Mouse (Mus musculus) left cerebral cortex, adult 18-20 months (tissue): ENCODE measurements around the gene Grin1. TPM values are rescaled to one million over a fixed set of nuclear protein-coding genes. Genes with fewer than 3 reads are reported as not detected.

Source experiments
- DNase-seq, 2 experiments: peaks; one replicate each; pipeline ENCODE4 v3.0.0; 2021 to 2022; ENCODE audit warnings: low spot score in 2 of 2, mixed read lengths in 1 of 2
- total RNA-seq, 2 experiments: library from RNA; stranded (reverse); gene quantifications; 2 replicates each; pipeline ENCODE4 v1.2.3; 2021

Grin1 gene
- total RNA-seq, 2 experiments from 2014 or later = 393 to 402 TPM

GRCm38 (mm10) chr2:25318119-25318966 lies 644 bp downstream of the Grin1 start:
- peak; percentile 51 to 70 for DNase-seq

- DNase-seq = no peak
These were observed 7.5 kb downstream of the Grin1 start for GRCm38 (mm10) chr2:25311491-25311891.

- DNase-seq = no peak
These were observed 8.0 kb downstream of the Grin1 start for GRCm38 (mm10) chr2:25310969-25311368.

- DNase-seq = no peak
These were observed 8.8 kb downstream of the Grin1 start for GRCm38 (mm10) chr2:25310180-25310579.

- DNase-seq = no peak
These were observed 13.2 kb downstream of the Grin1 start for GRCm38 (mm10) chr2:25305587-25306359.

GRCm38 (mm10) chr2:25304657-25305541 lies 14.1 kb downstream of the Grin1 start:
- DNase-seq = peak in 1 of 2 experiments; percentile 48

GRCm38 (mm10) chr2:25303931-25304656 lies 14.9 kb downstream of the Grin1 start:
- DNase-seq = no peak

- no peak for DNase-seq
These were observed 15.5 kb downstream of the Grin1 start for GRCm38 (mm10) chr2:25303452-25303851.

- DNase-seq = no peak
These were observed 20.9 kb downstream of the Grin1 start for GRCm38 (mm10) chr2:25298046-25298445.

GRCm38 (mm10) chr2:25297093-25297492 lies 21.9 kb downstream of the Grin1 start:
- no peak for DNase-seq

GRCm38 (mm10) chr2:25293706-25294105 lies 25.3 kb downstream of the Grin1 start:
- no peak for DNase-seq

GRCm38 (mm10) chr2:25292856-25293255 lies 26.1 kb downstream of the Grin1 start:
- DNase-seq = peak; percentile 69 to 79

GRCm38 (mm10) chr2:25292054-25292544 lies 26.9 kb downstream of the Grin1 start:
- DNase-seq = peak; percentile 43 to 67

GRCm38 (mm10) chr2:25291184-25292053 lies 27.6 kb downstream of the Grin1 start:
- no peak for DNase-seq

- no peak for DNase-seq
These were observed 28.2 kb downstream of the Grin1 start for GRCm38 (mm10) chr2:25290816-25291130.

GRCm38 (mm10) chr2:25290101-25290815 lies 28.7 kb downstream of the Grin1 start:
- peak; percentile 53 to 72 for DNase-seq

GRCm38 (mm10) chr2:25289651-25290050 lies 29.3 kb downstream of the Grin1 start, which contains the start of gene Lrrc26:
TSS of gene Lrrc26 (plus strand) at chr2:25289915.
- peak in 1 of 2 experiments; percentile 39 for DNase-seq

- no peak for DNase-seq
These were observed 30.1 kb downstream of the Grin1 start for GRCm38 (mm10) chr2:25288734-25289345.
